Mouse (Mus musculus) WW6 (cell line): ENCODE measurements around the gene Icam1.
A peak's percentile ranks its signal among the peaks of the same experiment; 100 is the strongest.

ENCODE experiments used
- DNase-seq: peaks from one replicate; pipeline ENCODE4 v3.0.0-alpha.2; 2013; ENCODE audit warnings: low read depth, low spot score

The Icam1 gene

GRCm38 (mm10) chr9:21015571-21016130 lies at the start of gene Icam1:
Icam1 (plus strand) TSS chr9:21015985.
- no peak for DNase-seq

GRCm38 (mm10) chr9:20966008-20966407 lies 49.8 kb upstream of the Icam1 start:
- no peak for DNase-seq

- no peak for DNase-seq
Observed at GRCm38 (mm10) chr9:20966747-20967146, 49.0 kb upstream of the Icam1 start.

GRCm38 (mm10) chr9:20971751-20972140 lies 44.0 kb upstream of the Icam1 start:
- DNase-seq, result no peak

GRCm38 (mm10) chr9:20972141-20972992 lies 43.4 kb upstream of the Icam1 start:
- no peak for DNase-seq

GRCm38 (mm10) chr9:20973001-20973681 lies 42.6 kb upstream of the Icam1 start:
- DNase-seq, result no peak

GRCm38 (mm10) chr9:20973682-20974075 lies 42.1 kb upstream of the Icam1 start:
- DNase-seq, result no peak

- no peak for DNase-seq
Observed at GRCm38 (mm10) chr9:20975431-20976215, 40.2 kb upstream of the Icam1 start.

GRCm38 (mm10) chr9:20976216-20976960 lies 39.4 kb upstream of the Icam1 start, which contains the start of gene S1pr2:
S1pr2 (minus strand) TSS chr9:20976781.
- DNase-seq, result peak; percentile 74

- DNase-seq, result no peak
Observed at GRCm38 (mm10) chr9:20976961-20977689, 38.7 kb upstream of the Icam1 start.

- DNase-seq, result no peak
Observed at GRCm38 (mm10) chr9:20978409-20979095, 37.2 kb upstream of the Icam1 start.

- DNase-seq, result no peak
Observed at GRCm38 (mm10) chr9:20979181-20979580, 36.6 kb upstream of the Icam1 start.

GRCm38 (mm10) chr9:20979769-20980168 lies 36.0 kb upstream of the Icam1 start:
- no peak for DNase-seq

GRCm38 (mm10) chr9:20982171-20982570 lies 33.6 kb upstream of the Icam1 start:
- DNase-seq, result no peak

GRCm38 (mm10) chr9:20983169-20983568 lies 32.6 kb upstream of the Icam1 start:
- no peak for DNase-seq

GRCm38 (mm10) chr9:20986952-20987686 lies 28.7 kb upstream of the Icam1 start:
- no peak for DNase-seq

GRCm38 (mm10) chr9:20987953-20988352 lies 27.8 kb upstream of the Icam1 start:
- no peak for DNase-seq

GRCm38 (mm10) chr9:20990861-20991260 lies 24.9 kb upstream of the Icam1 start:
- no peak for DNase-seq

GRCm38 (mm10) chr9:20991587-20991986 lies 24.2 kb upstream of the Icam1 start:
- DNase-seq, result no peak
